ENCODE assay signal across 24 mouse cellular contexts in the genomic region with DNA sequence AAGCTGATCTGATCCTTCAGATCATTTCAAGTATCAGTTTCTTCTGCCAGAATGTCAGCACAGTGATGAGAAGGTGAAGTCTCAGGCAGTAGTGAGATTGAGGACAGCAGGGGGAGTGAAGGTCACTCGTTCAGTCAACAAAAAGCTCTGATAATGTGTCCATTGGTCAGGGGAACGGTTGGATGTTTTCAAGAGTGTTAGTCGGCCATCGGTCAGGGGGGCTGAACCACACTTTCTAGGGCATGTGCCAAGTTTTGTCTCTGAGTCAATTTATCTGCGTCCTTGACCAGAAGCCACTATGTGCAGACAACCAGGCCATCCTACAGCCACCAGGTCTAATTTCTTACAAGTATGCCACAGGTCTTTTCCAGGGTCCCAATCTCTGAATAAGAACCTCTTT. TPM values are rescaled to one million over a fixed set of nuclear protein-coding genes. Genes with fewer than 3 reads are reported as not detected.
A peak's percentile ranks its signal among the peaks of the same experiment; 100 is the strongest.
DNase-seq lines count a peak whose midpoint lies in the region; ATAC-seq and TF ChIP-seq lines count a peak whose summit lies in the region.
"Not testable (repeated sequence)": the region's sequence is repeated elsewhere in the genome, so short reads cannot be mapped to it uniquely, and the experiment has no call there.
"Had no signal": no experiment of that assay in that cellular context is flagged by ENCODE, and none has a peak within 500 bp of the region (broad histone marks: within the 10 kb centered on the region; RNA-seq: fewer than 3 reads in every experiment).

No protein-coding gene starts in this region.

- DNase-seq in adrenal gland, adult (ENCODE audit: inconsistent age in 2 of 2, low spot score in 1 of 2), result peak; percentile 72 to 86
- peak; percentile 40 for DNase-seq in adrenal gland, adult 8-10 months
- peak; percentile 56 for DNase-seq in adrenal gland, postnatal 14 days
- DNase-seq in adrenal gland, postnatal 36 days, result peak; percentile 51 to 54
- peak; percentile 57 for DNase-seq in ovary, adult 18-20 months (ENCODE audit: low spot score)

- not testable (repeated sequence) for H3K27ac ChIP-seq in liver, embryonic 16.5 days (ENCODE audit: low read length); testis, adult 2 months (ENCODE audit: control insufficient read depth, insufficient read depth, low read depth, low read length)

- not testable (repeated sequence) for H3K4me2 ChIP-seq in liver, embryonic 16.5 days (ENCODE audit: low read depth, low read length)

- not testable (repeated sequence) for H3K4me1 ChIP-seq in liver, embryonic 16.5 days (ENCODE audit: control insufficient read depth, low read depth, low read length); testis, adult 2 months (ENCODE audit: control insufficient read depth, insufficient read depth, low read length)

- ATAC-seq in liver, embryonic 16.5 days (ENCODE audit: low read depth), result peak; percentile 45; the same call in 1 of the 2 replicates

- not testable (repeated sequence) for H3K36me3 ChIP-seq in liver, embryonic 16.5 days (ENCODE audit: control insufficient read depth, insufficient read depth); testis, adult 2 months (ENCODE audit: control insufficient read depth, insufficient read depth, low read length)

- not testable (repeated sequence) for TF ChIP-seq POLR2A in testis, adult 2 months (IDR thresholded peaks at IDR 0.05; ENCODE audit: control insufficient read depth, low read depth, low read length)

- not testable (repeated sequence) for H3K9ac ChIP-seq in liver, embryonic 16.5 days (ENCODE audit: low read depth, low read length)

- H3K4me3 ChIP-seq in liver, embryonic 16.5 days (ENCODE audit: low read depth, low read length), result not testable (repeated sequence)
- peak overlapping the region; percentile 27; the same call in 1 of the 2 replicates for H3K4me3 ChIP-seq in testis, adult 2 months (ENCODE audit: control insufficient read depth, low read depth, low read length)

- H3K27me3 ChIP-seq in liver, embryonic 16.5 days (ENCODE audit: control insufficient read depth, insufficient read depth, low read depth, low read length); testis, adult 2 months (ENCODE audit: control insufficient read depth, insufficient read depth, low read length): not testable (repeated sequence)

- 53% methylated on average over 5 of the region's 5 CpGs for WGBS in liver, embryonic 16.5 days (ENCODE audit: insufficient replicate concordance)

- H3K9me3 ChIP-seq in liver, embryonic 16.5 days (replicated peaks; ENCODE audit: control insufficient read depth, low read length), result not testable (repeated sequence)

- TF ChIP-seq CTCF in testis, adult 2 months (IDR thresholded peaks at IDR 0.05; ENCODE audit: control insufficient read depth, insufficient read depth, insufficient replicate concordance, low read depth, low read length), result not testable (repeated sequence)

RNA-seq across cellular contexts. Expression of gene Olfr824, which starts 12.7 kb away (rescaled TPM):
- not detected for total RNA-seq in adrenal gland, adult 8-10 months (2022)
- total RNA-seq in adrenal gland, postnatal 14 days (2021), result not detected in 2 replicates
- not detected for total RNA-seq in adrenal gland, postnatal 36 days (2021)
- not detected in 2 replicates for polyA plus RNA-seq in liver, embryonic 16.5 days (2015; fragmentation: Nextera tagmentation; extraction: Ambion mirVana)
- polyA plus RNA-seq in testis, adult 2 months (2012; rRNA removed), result not detected in 2 replicates
- total RNA-seq: adrenal gland, postnatal 4 days; CH12.LX; common myeloid progenitor, adult 5-6 weeks had no signal
- polyA plus RNA-seq: activated CD4-positive, CD25-positive, alpha-beta regulatory T cell, adult 4 months; brain, embryonic 14.5 days; CD4-positive, CD25-positive, alpha-beta regulatory T cell, adult 4 months; embryonic facial prominence, embryonic 11.5 days; embryonic facial prominence, embryonic 13.5 days; embryonic facial prominence, embryonic 15.5 days; erythroblast, embryonic 14.5 days; forebrain, embryonic 10.5 days; forebrain, embryonic 12.5 days; forebrain, embryonic 14.5 days; forebrain, embryonic 16.5 days; frontal cortex, adult 2 months; G1E; Patski had no signal

RNA-seq across cellular contexts. Expression of gene Olfr825, which starts 24.1 kb away (rescaled TPM):
- total RNA-seq in adrenal gland, adult 8-10 months (2022), result not detected
- not detected in 2 replicates for total RNA-seq in adrenal gland, postnatal 14 days (2021)
- total RNA-seq in adrenal gland, postnatal 36 days (2021), result not detected
- polyA plus RNA-seq in liver, embryonic 16.5 days (2015; fragmentation: Nextera tagmentation; extraction: Ambion mirVana), result not detected in 2 replicates
- not detected in 2 replicates for polyA plus RNA-seq in testis, adult 2 months (2012; rRNA removed)
- total RNA-seq: adrenal gland, postnatal 4 days; CH12.LX; common myeloid progenitor, adult 5-6 weeks had no signal
- polyA plus RNA-seq: activated CD4-positive, CD25-positive, alpha-beta regulatory T cell, adult 4 months; brain, embryonic 14.5 days; CD4-positive, CD25-positive, alpha-beta regulatory T cell, adult 4 months; embryonic facial prominence, embryonic 11.5 days; embryonic facial prominence, embryonic 13.5 days; erythroblast, embryonic 14.5 days; forebrain, embryonic 10.5 days; forebrain, embryonic 12.5 days; forebrain, embryonic 14.5 days; forebrain, embryonic 16.5 days; frontal cortex, adult 2 months; G1E; Patski had no signal

RNA-seq across cellular contexts. Expression of gene Olfr823, which starts 27.3 kb away (rescaled TPM):
- not detected for total RNA-seq in adrenal gland, adult 8-10 months (2022)
- not detected in 2 replicates for total RNA-seq in adrenal gland, postnatal 14 days (2021)
- not detected for total RNA-seq in adrenal gland, postnatal 36 days (2021)
- polyA plus RNA-seq in liver, embryonic 16.5 days (2015; fragmentation: Nextera tagmentation; extraction: Ambion mirVana), result not detected in 2 replicates
- polyA plus RNA-seq in testis, adult 2 months (2012; rRNA removed), result not detected in 2 replicates
- total RNA-seq: adrenal gland, postnatal 4 days; CH12.LX; common myeloid progenitor, adult 5-6 weeks; G1E had no signal
- polyA plus RNA-seq: activated CD4-positive, CD25-positive, alpha-beta regulatory T cell, adult 4 months; brain, embryonic 14.5 days; CD4-positive, CD25-positive, alpha-beta regulatory T cell, adult 4 months; embryonic facial prominence, embryonic 11.5 days; embryonic facial prominence, embryonic 13.5 days; embryonic facial prominence, embryonic 15.5 days; erythroblast, embryonic 14.5 days; forebrain, embryonic 10.5 days; forebrain, embryonic 12.5 days; forebrain, embryonic 14.5 days; forebrain, embryonic 16.5 days; frontal cortex, adult 2 months; G1E; Patski had no signal

RNA-seq across cellular contexts. Expression of gene Olfr826, which starts 41.5 kb away (rescaled TPM):
- not detected for total RNA-seq in adrenal gland, adult 8-10 months (2022)
- not detected in 2 replicates for total RNA-seq in adrenal gland, postnatal 14 days (2021)
- total RNA-seq in adrenal gland, postnatal 36 days (2021), result not detected
- not detected in 2 replicates for polyA plus RNA-seq in liver, embryonic 16.5 days (2015; fragmentation: Nextera tagmentation; extraction: Ambion mirVana)
- polyA plus RNA-seq in testis, adult 2 months (2012; rRNA removed), result not detected in 2 replicates
- total RNA-seq: adrenal gland, postnatal 4 days; CH12.LX; common myeloid progenitor, adult 5-6 weeks had no signal
- polyA plus RNA-seq: brain, embryonic 14.5 days; CD4-positive, CD25-positive, alpha-beta regulatory T cell, adult 4 months; embryonic facial prominence, embryonic 11.5 days; embryonic facial prominence, embryonic 13.5 days; embryonic facial prominence, embryonic 15.5 days; erythroblast, embryonic 14.5 days; forebrain, embryonic 10.5 days; forebrain, embryonic 12.5 days; forebrain, embryonic 14.5 days; forebrain, embryonic 16.5 days; frontal cortex, adult 2 months; G1E; Patski had no signal
